Mouse (Mus musculus): ENCODE measurements around the gene Stat2. TPM values are rescaled to one million over a fixed set of nuclear protein-coding genes. Genes with fewer than 3 reads are reported as not detected.
A peak's percentile ranks its signal among the peaks of the same experiment; 100 is the strongest.

The Stat2 gene
- polyA plus RNA-seq, 1 experiment from 2014 or later, result 13.3 TPM

GRCm38 (mm10) chr10:128335582-128335981, 65.2 kb downstream of the Stat2 start:
- no peak for ATAC-seq (ENCODE audit: insufficient number of reproducible peaks, low FRiP score, low TSS enrichment, low read depth)
- H3K4me1 ChIP-seq, result peaks cover 19% of the 10 kb centered on the region

GRCm38 (mm10) chr10:128336195-128336594, 65.8 kb downstream of the Stat2 start:
- no peak overlapping the region for H3K9ac ChIP-seq
- H3K4me2 ChIP-seq, result no peak overlapping the region
- no peaks in the 10 kb centered on the region for H3K27me3 ChIP-seq
- H3K4me1 ChIP-seq, result peaks cover 19% of the 10 kb centered on the region
- H3K4me3 ChIP-seq, result no peak overlapping the region
- 93% methylated on average over 3 of the region's 3 CpGs for WGBS
- ATAC-seq (ENCODE audit: insufficient number of reproducible peaks, low FRiP score, low TSS enrichment, low read depth), result no peak
- H3K9me3 ChIP-seq, result no peaks in the 10 kb centered on the region
- H3K27ac ChIP-seq, result no peak overlapping the region
- H3K36me3 ChIP-seq, result no peaks in the 10 kb centered on the region

More at GRCm38 (mm10) chr10:128335582-128335981, 65.2 kb downstream of the Stat2 start:
- Histone ChIP-seq H3K9ac (no peak overlapping the region), H3K9me3 (no peaks in the 10 kb centered on the region), H3K4me2 (no peak overlapping the region), H3K27ac (no peak overlapping the region), H3K4me3 (no peak overlapping the region), H3K36me3 (no peaks in the 10 kb centered on the region), H3K27me3 (no peaks in the 10 kb centered on the region)
- WGBS, result 3% methylated on average over 4 of the region's 4 CpGs

GRCm38 (mm10) chr10:128336597-128336996, 66.2 kb downstream of the Stat2 start:
- Histone ChIP-seq H3K27me3 (no peaks in the 10 kb centered on the region), H3K9ac (0 out of 2 replicates have a peak overlapping the region, but pooled peaks have one; percentile 35), H3K9me3 (no peaks in the 10 kb centered on the region), H3K36me3 (no peaks in the 10 kb centered on the region), H3K4me3 (peak overlapping the region; percentile 94; the same call in 1 of the 2 replicates), H3K4me1 (peaks cover 19% of the 10 kb centered on the region), H3K4me2 (peak overlapping the region; percentile 73), H3K27ac (peak overlapping the region; percentile 93; the same call in 1 of the 2 replicates)
- ATAC-seq (ENCODE audit: insufficient number of reproducible peaks, low FRiP score, low TSS enrichment, low read depth), result no peak
- 72% methylated on average over 3 of the region's 3 CpGs for WGBS

GRCm38 (mm10) chr10:128337306-128338181, 67.2 kb downstream of the Stat2 start, which contains the start of gene Cs:
TSS of gene Cs (plus strand) at chr10:128337734.
- Histone ChIP-seq H3K9me3 (no peaks in the 10 kb centered on the region), H3K4me2 (peak within 1 kb of the TSS; percentile 73)

GRCm38 (mm10) chr10:128338415-128338814, 68.1 kb downstream of the Stat2 start:
- H3K4me2 ChIP-seq, result peak overlapping the region; percentile 73
- peak overlapping the region; percentile 94 for H3K4me3 ChIP-seq
- H3K27me3 ChIP-seq, result no peaks in the 10 kb centered on the region
- peak overlapping the region; percentile 85 for H3K9ac ChIP-seq
- no peaks in the 10 kb centered on the region for H3K9me3 ChIP-seq
- no peak for ATAC-seq (ENCODE audit: insufficient number of reproducible peaks, low FRiP score, low TSS enrichment, low read depth)
- H3K4me1 ChIP-seq, result peaks cover 19% of the 10 kb centered on the region
- peak overlapping the region; percentile 93 for H3K27ac ChIP-seq
- no peaks in the 10 kb centered on the region for H3K36me3 ChIP-seq
- WGBS, result 12% methylated on average over 5 of the region's 5 CpGs

More at GRCm38 (mm10) chr10:128337306-128338181, 67.2 kb downstream of the Stat2 start, which contains the start of gene Cs:
- H3K27ac ChIP-seq, result peak within 1 kb of the TSS; percentile 93
- no peaks in the 10 kb centered on the region for H3K36me3 ChIP-seq
- ATAC-seq (ENCODE audit: insufficient number of reproducible peaks, low FRiP score, low TSS enrichment, low read depth), result peak; percentile 99
- H3K4me1 ChIP-seq, result peaks cover 19% of the 10 kb centered on the region
- peak within 1 kb of the TSS; percentile 85 for H3K9ac ChIP-seq
- 1% methylated on average over 61 of the region's 61 CpGs for WGBS
- no peaks in the 10 kb centered on the region for H3K27me3 ChIP-seq
- peak within 1 kb of the TSS; percentile 94 for H3K4me3 ChIP-seq

GRCm38 (mm10) chr10:128338948-128339347, 68.6 kb downstream of the Stat2 start:
- peaks cover 19% of the 10 kb centered on the region for H3K4me1 ChIP-seq
- H3K4me3 ChIP-seq, result peak overlapping the region; percentile 94
- ATAC-seq (ENCODE audit: insufficient number of reproducible peaks, low FRiP score, low TSS enrichment, low read depth), result no peak
- H3K9me3 ChIP-seq, result no peaks in the 10 kb centered on the region
- peak overlapping the region; percentile 85; the same call in 1 of the 2 replicates for H3K9ac ChIP-seq
- no peaks in the 10 kb centered on the region for H3K36me3 ChIP-seq
- H3K4me2 ChIP-seq, result peak overlapping the region; percentile 73
- 56% methylated on average over 2 of the region's 2 CpGs for WGBS
- no peaks in the 10 kb centered on the region for H3K27me3 ChIP-seq
- peak overlapping the region; percentile 17; the same call in 1 of the 2 replicates for H3K27ac ChIP-seq

- peaks cover 27% of the 10 kb centered on the region for H3K4me1 ChIP-seq
- H3K27ac ChIP-seq, result no peak overlapping the region
- H3K9me3 ChIP-seq, result no peaks in the 10 kb centered on the region
- H3K4me2 ChIP-seq, result no peak overlapping the region
- no peak overlapping the region for H3K9ac ChIP-seq
- no peak overlapping the region for H3K4me3 ChIP-seq
- H3K36me3 ChIP-seq, result no peaks in the 10 kb centered on the region
- no peak for ATAC-seq (ENCODE audit: insufficient number of reproducible peaks, low FRiP score, low TSS enrichment, low read depth)
- no peaks in the 10 kb centered on the region for H3K27me3 ChIP-seq
- WGBS, result 75% methylated on average over 2 of the region's 2 CpGs
These were observed 69.9 kb downstream of the Stat2 start for GRCm38 (mm10) chr10:128340257-128340656.

Other genes starting within 250 kb of the Stat2 start
- gene Naca, start 235.0 kb upstream of the Stat2 start, polyA plus RNA-seq (2015; fragmentation: Nextera tagmentation; extraction: Ambion mirVana), result 697 and 704 TPM in 2 replicates
- 402 and 459 TPM in 2 replicates for gene Ptges3, start 211.6 kb upstream of the Stat2 start, polyA plus RNA-seq (2015; fragmentation: Nextera tagmentation; extraction: Ambion mirVana)
- gene Atp5b, start 187.3 kb upstream of the Stat2 start, polyA plus RNA-seq (2015; fragmentation: Nextera tagmentation; extraction: Ambion mirVana), result 1,886 and 2,113 TPM in 2 replicates
- gene Baz2a, start 179.0 kb upstream of the Stat2 start, polyA plus RNA-seq (2015; fragmentation: Nextera tagmentation; extraction: Ambion mirVana), result 10.4 TPM in 2 replicates
- gene Rbms2, start 90.3 kb upstream of the Stat2 start, polyA plus RNA-seq (2015; fragmentation: Nextera tagmentation; extraction: Ambion mirVana), result 42.2 and 43.8 TPM in 2 replicates
- 1.8 TPM in 2 replicates for gene Gls2, start 76.1 kb upstream of the Stat2 start, polyA plus RNA-seq (2015; fragmentation: Nextera tagmentation; extraction: Ambion mirVana)
- 34.2 and 36.3 TPM in 2 replicates for gene Spryd4, start 58.8 kb upstream of the Stat2 start, polyA plus RNA-seq (2015; fragmentation: Nextera tagmentation; extraction: Ambion mirVana)
- 0.12 and 0.26 TPM in 2 replicates for gene Mip, start 44.7 kb upstream of the Stat2 start, polyA plus RNA-seq (2015; fragmentation: Nextera tagmentation; extraction: Ambion mirVana)
- gene Timeless, start 38.5 kb upstream of the Stat2 start, polyA plus RNA-seq (2015; fragmentation: Nextera tagmentation; extraction: Ambion mirVana), result 46.2 and 46.9 TPM in 2 replicates
- gene Apon, start 16.5 kb upstream of the Stat2 start, polyA plus RNA-seq (2015; fragmentation: Nextera tagmentation; extraction: Ambion mirVana), result 0.25 and 0.47 TPM in 2 replicates
- 0.22 and 0.27 TPM in 2 replicates for gene Apof, start 1.9 kb upstream of the Stat2 start, polyA plus RNA-seq (2015; fragmentation: Nextera tagmentation; extraction: Ambion mirVana)
- 0.17 and 0.20 TPM in 2 replicates for gene Il23a, start 28.2 kb downstream of the Stat2 start, polyA plus RNA-seq (2015; fragmentation: Nextera tagmentation; extraction: Ambion mirVana)
- gene Pan2, start 32.8 kb downstream of the Stat2 start, polyA plus RNA-seq (2015; fragmentation: Nextera tagmentation; extraction: Ambion mirVana), result 25.1 and 25.2 TPM in 2 replicates
- gene Cnpy2, start 51.9 kb downstream of the Stat2 start, polyA plus RNA-seq (2015; fragmentation: Nextera tagmentation; extraction: Ambion mirVana), result 347 and 355 TPM in 2 replicates
- 173 and 189 TPM in 2 replicates for gene Cs, start 67.2 kb downstream of the Stat2 start, polyA plus RNA-seq (2015; fragmentation: Nextera tagmentation; extraction: Ambion mirVana)
- gene Coq10a, start 98.4 kb downstream of the Stat2 start, polyA plus RNA-seq (2015; fragmentation: Nextera tagmentation; extraction: Ambion mirVana), result 11.3 and 13.4 TPM in 2 replicates
- gene Ankrd52, start 106.6 kb downstream of the Stat2 start, polyA plus RNA-seq (2015; fragmentation: Nextera tagmentation; extraction: Ambion mirVana), result 11.0 and 11.3 TPM in 2 replicates
- gene Slc39a5, start 130.7 kb downstream of the Stat2 start, polyA plus RNA-seq (2015; fragmentation: Nextera tagmentation; extraction: Ambion mirVana), result 0.42 TPM in 1 of 2 replicates, not detected in the other
- gene Nabp2, start 140.9 kb downstream of the Stat2 start, polyA plus RNA-seq (2015; fragmentation: Nextera tagmentation; extraction: Ambion mirVana), result 60.1 and 62.1 TPM in 2 replicates
- 40.8 and 42.9 TPM in 2 replicates for gene Rnf41, start 141.1 kb downstream of the Stat2 start, polyA plus RNA-seq (2015; fragmentation: Nextera tagmentation; extraction: Ambion mirVana)
- 80.7 and 84.4 TPM in 2 replicates for gene Smarcc2, start 188.7 kb downstream of the Stat2 start, polyA plus RNA-seq (2015; fragmentation: Nextera tagmentation; extraction: Ambion mirVana)
- gene Myl6, start 223.6 kb downstream of the Stat2 start, polyA plus RNA-seq (2015; fragmentation: Nextera tagmentation; extraction: Ambion mirVana), result 1,269 and 1,341 TPM in 2 replicates
- 4.7 and 7.4 TPM in 2 replicates for gene Myl6b, start 228.1 kb downstream of the Stat2 start, polyA plus RNA-seq (2015; fragmentation: Nextera tagmentation; extraction: Ambion mirVana)

Data from limb, embryonic 15.5 days (tissue).